Mouse (Mus musculus) heart, postnatal 10 days (tissue): ENCODE data around the gene Sapcd1. TPM values are rescaled to one million over a fixed set of nuclear protein-coding genes. Genes with fewer than 3 reads are reported as not detected.

ENCODE experiments used
- DNase-seq, 2 experiments: peaks; one replicate each; pipeline ENCODE4 v3.0.0; 2021
- intact Hi-C: fragments of 180-260 bp; cut with DNase I; formaldehyde crosslinking; loops from one replicate; pipeline ENCODE4 v1.15.1; 2025
- total RNA-seq, 2 experiments: library from RNA; stranded (reverse); gene quantifications; 2 replicates each; pipeline ENCODE4 v1.2.3; 2021

Gene Sapcd1
- total RNA-seq: under 1 TPM in 1 of 2 experiments, not detected in 1; 0.38 TPM

DNA sequence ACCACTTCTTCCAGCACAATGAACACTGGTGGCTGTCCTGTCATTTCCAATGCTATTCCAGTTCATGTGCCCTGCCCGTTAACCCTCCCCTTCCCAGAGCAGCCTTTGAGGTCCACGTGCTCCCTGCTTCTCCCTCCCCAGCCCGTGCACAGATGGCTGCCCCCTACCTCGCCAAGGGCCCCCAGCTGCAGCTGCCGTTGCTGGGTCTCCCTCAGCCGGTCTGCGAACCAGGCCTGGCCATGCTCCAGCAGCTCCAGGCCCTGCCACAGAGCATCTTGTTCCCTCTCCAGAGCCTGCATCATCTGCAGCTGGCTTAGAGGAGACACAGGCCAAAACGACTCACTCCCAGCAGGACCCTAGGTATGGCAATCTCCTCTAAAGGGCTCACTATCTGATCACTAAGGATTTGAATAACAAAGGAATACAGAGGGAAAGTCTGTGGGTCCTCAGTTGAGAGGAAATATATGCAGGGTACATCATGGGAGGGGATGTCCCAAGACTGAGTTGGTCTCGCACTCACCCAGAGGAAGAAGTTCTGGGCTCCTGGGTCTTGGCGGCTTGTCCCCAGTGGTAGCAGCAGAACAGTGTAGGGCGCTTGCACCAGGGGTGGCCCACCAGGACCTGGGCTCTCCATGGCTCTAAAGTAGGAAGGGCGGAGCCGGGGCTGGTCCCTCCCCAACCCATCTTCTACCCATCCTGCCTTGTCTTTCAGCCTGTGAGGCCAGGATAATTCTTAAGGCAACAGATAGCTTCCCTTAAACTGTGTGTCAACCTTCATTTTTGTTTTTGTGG, at the start of gene Sapcd1:
Gene Sapcd1, minus strand, starts transcription at position 740 of the 792 bp plus-strand sequence.
- intact Hi-C loops: loop anchor here (2.0 kb wide), 1 partner anchor 17 kb away; no protein-coding TSS in a partner anchor
- peak; percentile 54 to 60 for DNase-seq

DNA sequence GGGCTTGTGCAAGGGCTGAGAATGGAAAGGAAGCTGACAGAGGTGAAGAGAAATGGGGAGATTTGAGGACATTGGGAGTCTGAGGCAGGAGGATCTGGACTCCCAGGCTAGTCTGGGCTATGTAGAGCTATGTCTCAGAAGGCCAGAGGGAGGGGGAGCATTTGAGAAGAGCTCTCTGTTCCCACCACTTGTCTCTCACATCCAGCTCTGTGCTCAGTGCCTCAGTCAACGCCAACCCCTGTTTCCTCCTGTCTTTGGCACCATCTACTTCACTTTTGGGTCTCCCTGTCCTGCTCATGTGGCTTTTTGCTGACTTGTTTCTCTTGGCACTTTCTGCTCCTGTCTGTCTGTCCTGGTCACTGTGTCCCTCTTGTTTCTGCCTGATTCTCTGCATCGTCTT, 49.5 kb upstream of the Sapcd1 start:
- no peak for DNase-seq
- intact Hi-C loops: no loop called here

DNA sequence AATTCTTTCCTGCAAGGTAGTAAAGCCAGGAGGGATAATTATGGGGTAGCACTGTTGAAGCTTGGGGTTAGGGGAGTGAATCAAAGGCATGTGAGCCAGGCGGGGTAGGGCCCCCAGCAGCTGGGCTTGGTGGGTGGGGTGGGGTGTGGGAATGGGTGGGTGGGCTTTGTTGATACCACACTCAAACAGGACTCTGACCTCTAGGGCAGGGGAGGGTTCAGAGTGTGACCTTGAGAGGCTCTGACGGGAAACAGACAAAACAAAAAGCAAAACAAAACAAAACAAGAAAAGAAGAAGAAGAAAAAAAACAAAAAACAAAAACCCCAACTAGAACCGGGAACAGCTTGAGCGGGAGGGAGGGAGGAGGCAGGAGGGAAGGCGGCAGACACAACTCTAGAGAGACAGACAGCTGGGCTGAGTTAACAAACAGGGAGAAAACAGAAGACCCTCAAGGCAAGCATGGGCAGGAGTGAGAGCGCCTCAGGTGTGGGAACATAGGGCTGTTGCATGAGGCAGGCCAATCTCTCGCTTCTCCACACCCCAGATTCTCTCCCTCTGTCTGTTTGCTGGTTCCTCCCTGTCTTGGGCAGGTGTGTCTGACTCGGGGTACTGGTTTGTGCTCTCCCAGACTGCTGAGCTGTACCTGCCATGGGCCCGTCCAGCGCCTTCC, 48.8 kb upstream of the Sapcd1 start, which contains the start of gene Ly6g6e:
Gene Ly6g6e, plus strand, starts transcription at position 396 of the 670 bp plus-strand sequence.
- intact Hi-C loops: no loop called here
- DNase-seq: no peak

DNA sequence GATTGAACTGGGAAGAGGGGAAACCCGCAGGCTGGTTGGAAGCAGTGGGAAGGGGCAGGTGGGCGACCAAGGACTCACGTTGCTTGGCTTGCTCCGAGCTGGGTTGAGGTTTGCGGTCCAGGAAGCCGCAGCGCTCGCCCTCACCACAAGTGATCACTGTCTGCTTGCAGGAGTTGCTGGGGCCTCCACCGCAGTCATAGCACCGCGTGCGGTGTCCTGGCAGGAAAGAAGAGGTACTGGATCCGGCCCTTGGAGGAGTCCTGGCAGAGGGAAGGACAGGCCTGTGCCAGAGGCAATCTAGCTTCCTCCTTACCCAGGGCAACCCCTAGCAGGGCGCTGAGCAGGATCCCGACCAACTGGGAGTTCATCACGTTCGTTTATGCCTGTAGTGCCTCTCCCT, 46.3 kb upstream of the Sapcd1 start:
- no peak for DNase-seq
- intact Hi-C loops: no loop called here

DNA sequence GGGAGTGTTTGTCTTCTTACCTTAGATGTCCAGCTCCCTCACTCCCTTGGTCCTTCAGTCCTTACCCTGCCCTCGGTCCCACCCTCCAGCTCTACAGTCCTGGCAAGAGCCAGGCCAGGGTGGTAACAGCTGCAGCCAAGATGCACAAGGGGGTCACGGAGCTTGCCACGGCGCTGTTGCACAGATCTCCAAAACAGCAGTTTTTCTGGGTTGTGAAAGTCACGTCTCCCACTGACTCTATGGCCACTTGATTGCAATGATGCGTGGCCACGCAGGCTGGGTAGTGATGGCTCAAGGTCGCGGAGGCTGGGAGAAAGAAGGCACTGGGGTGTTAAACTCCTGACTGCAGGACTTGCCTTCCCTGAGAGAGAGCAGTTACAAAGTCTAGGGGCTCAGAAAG, 43.6 kb upstream of the Sapcd1 start:
- intact Hi-C loops: no loop called here
- DNase-seq: no peak

DNA sequence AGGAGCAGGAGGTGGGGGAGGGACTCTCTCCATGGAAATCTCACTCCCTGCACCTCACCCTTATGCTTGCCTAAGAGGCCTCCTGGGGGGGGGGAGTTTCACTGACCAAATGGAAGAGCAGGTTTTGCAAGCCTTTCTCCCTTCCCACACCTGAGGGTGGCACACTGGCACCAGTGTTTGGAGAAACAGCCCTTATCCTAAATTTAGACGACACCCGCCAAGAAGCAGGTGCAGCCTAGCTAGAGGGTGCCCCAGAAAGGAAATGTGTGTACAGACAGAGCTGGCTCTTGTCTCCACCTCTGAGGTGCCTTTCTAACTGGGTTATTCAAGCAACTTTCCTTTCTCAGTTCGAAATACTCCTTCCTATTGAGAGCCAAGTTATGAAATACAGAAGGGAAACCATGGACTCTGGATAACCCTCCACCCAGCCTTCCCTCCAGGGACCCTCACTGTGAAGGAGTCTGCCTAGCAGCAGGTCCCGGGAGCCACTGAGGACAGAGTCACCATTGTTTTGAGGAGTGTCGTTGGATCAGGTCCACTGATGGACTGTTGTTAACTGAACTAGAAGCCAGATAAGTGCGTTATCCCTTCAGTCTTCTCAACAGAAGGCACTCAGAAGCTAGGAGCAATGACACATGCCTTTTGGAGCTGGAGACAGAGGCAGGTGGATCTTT, 42.9 kb upstream of the Sapcd1 start:
- intact Hi-C loops: no loop called here
- DNase-seq: peak in 1 of 2 experiments; percentile 37

DNA sequence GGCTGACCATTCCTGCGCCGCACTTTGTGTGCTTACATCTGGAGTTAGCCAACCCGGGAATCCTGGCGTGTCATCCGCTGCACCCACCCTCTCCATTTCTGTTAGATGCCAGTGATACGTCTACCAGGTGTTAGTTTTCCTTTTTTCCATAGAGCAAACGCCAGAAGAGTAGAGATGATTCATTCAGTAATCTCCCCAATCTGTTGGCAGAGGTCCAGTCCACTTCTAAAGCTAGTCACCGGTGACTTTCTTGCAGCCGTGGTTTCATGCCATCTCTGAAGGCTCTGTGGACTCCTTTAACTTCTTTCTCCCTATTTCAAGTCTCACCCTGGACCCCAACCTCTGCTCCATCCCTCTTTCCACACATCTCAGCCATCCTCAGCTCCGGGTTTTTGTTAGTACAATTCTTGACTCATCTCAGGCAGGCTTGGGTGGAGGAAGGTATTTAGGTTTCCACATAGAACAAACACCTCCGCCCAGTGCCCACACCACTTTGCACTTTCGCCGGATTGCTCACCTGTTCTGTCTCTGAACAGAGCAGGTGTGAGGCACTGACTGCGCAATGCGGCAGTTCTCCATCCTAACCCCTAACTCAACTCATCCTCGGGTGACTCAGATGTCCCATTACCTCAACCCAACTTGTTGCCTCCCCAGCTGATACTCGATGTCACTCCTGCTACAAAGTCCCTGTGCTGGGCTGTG, 40.5 kb upstream of the Sapcd1 start:
- intact Hi-C loops: no loop called here

DNA sequence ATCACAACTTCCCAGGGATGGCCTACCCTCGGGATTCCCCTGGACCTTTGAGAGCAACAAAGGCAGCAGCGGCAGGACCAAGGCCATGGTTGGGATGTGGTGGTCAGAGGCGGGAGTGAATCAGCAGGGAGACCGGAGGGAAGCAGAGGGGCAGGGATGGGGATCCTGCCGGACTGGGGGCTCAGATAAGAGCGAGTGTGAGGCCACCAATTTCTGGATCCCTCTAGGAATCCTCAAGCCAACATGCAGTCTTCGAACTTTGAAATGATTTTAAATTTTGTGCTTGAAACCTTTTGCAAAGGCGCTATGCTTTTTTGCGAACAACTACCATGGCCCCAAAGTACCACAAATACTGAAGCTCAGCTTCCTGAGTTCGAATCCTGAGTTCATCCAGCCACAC, 38.3 kb upstream of the Sapcd1 start, which contains the start of gene Mpig6b:
Gene Mpig6b, minus strand, starts transcription at position 101 of the 400 bp plus-strand sequence.
- intact Hi-C loops: no loop called here
- no peak for DNase-seq

More for the DNA sequence above, 40.5 kb upstream of the Sapcd1 start:
- DNase-seq: no peak

DNA sequence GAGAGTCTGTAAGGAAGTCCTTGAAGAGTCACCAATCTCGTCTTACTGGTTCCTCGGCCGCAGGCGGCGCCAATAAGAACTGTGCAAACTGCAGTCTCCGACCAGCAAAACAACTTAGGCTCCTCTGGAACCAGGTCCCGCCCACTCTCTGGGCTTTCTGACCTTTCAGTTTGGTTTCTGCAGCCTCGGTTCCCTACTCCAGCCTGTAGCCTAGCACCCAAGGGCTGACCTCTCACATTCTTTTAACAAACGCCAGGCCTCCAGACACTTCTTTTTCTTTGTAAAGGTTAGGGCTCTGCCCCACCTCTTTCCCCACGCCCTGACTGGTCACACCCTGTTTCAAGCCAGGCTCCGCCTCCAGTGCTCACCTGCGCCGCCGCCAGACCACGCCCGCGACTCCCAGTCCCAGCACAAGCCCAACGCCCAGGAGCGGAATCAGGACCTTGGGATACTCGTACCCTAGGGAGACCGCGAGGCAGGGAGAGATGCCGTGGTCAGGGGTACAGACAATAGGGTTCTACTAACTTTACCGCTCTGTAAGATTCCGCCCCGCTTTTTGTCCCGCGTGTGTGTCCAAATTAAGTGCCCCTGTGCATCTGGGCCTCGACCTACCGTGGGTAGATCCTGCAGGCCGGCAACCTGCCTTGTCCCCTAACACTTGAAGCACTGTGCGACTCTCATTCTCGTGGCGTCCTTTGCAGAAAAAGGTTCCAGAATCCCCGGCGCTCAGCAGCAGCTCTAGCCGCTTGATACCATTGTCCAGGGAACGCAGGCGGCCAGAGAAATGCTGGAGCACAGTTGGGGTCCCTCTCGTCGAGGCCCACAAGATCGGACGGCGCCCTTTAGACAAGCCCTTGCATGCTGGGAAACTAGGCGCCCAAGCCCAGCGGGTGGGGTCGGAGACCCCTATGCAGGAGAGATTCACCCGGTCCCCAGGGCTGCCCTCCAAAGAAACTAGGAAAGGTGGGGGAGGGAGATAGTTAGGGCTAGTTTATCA, 37.4 kb upstream of the Sapcd1 start, which contains the start of gene Ly6g6c:
Gene Ly6g6c, plus strand, starts transcription at position 438 of the 997 bp plus-strand sequence.
- peak in 1 of 2 experiments; percentile 62 for DNase-seq
- intact Hi-C loops: loop anchor here (5.0 kb wide), 1 partner anchor 42 kb away; the partner anchor contains the start of gene Ly6g5c

DNA sequence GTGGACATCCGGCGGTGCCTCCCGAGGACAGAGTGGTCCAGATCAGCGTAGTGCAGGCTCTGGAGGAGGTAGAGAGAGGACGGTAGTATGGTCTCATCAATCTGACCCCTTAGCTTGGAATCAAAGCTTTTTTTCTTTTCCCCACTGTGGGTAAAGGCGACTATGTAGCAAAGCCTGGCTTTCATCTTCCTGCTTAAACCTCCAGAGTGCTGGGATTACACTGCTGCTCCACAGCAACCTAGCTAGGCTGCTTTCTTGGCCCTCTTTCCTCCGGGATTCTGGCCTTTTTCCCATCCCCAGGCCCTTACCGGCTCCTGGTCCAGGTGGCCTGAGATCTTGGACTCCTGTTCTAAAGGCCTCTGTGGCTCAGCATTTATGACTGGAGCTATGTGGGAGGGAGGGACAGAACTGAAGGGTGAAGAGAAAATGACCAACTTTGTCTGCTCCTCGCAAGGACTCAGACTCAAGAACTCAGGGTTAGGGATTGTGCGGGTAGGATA, 36.6 kb upstream of the Sapcd1 start:
- DNase-seq: no peak
- intact Hi-C loops: loop anchor here (5.0 kb wide), 1 partner anchor 43 kb away; the partner anchor contains the start of gene Ly6g5c

DNA sequence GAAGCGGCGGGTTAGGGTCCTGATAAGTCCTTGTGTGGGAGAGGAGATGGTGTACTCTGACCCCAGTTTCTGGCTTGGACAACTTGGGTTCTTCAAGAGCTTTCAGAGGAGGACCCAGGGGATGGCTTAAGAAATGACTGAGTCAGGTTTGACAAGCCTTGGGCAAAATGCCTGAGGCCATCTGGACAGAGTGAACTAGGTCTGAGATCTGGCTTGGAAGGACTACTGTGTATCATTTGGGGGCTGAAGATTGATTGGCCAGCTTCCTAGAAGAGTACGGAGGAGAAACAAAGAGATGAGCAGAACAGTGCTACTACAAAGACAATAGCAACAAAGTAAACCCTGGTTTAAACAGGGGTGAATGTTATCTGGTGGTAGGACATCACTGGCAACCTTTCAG, 35.6 kb upstream of the Sapcd1 start:
- intact Hi-C loops: loop anchor here (5.0 kb wide), 1 partner anchor 44 kb away; the partner anchor contains the start of gene Ly6g5c
- DNase-seq: peak in 1 of 2 experiments; percentile 59

DNA sequence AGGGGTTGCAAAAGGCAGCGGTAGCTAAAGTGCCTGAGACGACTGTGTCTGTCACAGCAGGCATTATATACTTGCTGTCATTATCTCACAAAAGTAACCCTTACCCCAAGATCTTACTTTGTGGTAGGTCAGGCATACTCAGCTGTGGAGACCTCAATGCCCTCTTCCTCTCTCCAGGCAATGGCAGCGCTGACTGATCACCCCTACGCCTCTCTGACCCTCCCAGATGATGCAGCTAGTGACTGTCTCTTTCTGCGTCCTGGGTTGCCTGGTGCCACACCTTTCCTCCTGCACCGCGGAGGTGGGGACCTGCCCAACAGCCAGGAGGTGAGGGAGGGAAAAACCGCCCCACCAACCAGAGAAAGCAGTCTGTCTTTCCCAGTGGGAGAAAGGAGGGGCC, 33.5 kb upstream of the Sapcd1 start:
- intact Hi-C loops: loop anchor here (5.0 kb wide), 1 partner anchor 46 kb away; the partner anchor contains the start of gene Ly6g5c

DNA sequence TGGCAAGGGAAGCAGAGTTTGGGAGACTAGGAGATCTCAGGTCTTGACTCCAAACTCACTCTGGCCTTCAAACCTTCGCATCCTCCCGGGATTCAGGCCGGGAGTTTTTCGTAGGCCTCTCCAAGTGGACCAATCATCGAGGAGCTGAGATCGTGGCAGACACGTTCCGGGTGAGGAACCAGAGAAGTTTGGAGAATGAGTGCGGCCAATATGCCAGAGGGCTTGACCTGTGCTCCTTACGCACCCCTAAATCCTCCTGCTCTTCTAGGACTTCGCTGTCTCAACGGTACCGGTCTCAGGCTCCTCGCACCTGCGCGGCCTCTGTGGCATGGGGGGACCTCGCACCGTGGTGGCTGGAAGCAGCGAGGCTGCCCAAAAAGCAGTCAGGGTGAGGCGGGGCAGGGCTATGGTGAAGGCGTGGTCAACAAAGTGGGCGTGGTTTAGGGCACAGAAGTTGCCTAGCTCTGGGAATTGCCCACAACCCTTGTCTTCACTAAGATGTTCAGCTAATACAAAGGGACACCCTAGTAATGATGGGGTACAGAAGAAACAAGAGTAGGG, 33.0 kb upstream of the Sapcd1 start:
- intact Hi-C loops: loop anchor here (5.0 kb wide), 1 partner anchor 46 kb away; the partner anchor contains the start of gene Ly6g5c
- no peak for DNase-seq

More for the DNA sequence above, 33.5 kb upstream of the Sapcd1 start:
- DNase-seq: no peak

DNA sequence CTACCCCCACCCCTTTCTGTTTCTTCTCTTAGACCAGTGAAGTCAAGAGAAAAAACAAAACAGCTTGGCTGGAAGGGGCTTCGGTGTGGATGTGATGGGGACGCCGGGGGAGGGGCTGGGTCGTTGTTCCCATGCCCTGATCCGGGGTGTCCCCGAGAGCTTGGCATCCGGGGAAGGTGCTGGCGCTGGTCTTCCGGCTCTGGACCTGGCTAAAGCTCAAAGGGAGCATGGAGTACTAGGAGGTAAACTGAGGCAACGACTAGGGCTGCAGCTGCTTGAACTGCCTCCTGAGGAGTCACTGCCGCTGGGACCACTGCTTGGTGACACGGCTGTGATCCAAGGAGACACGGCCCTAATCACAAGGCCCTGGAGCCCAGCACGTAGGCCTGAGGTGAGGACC, 32.3 kb upstream of the Sapcd1 start:
- intact Hi-C loops: loop anchor here (5.0 kb wide), 1 partner anchor 47 kb away; the partner anchor contains the start of gene Ly6g5c
- DNase-seq: no peak

DNA sequence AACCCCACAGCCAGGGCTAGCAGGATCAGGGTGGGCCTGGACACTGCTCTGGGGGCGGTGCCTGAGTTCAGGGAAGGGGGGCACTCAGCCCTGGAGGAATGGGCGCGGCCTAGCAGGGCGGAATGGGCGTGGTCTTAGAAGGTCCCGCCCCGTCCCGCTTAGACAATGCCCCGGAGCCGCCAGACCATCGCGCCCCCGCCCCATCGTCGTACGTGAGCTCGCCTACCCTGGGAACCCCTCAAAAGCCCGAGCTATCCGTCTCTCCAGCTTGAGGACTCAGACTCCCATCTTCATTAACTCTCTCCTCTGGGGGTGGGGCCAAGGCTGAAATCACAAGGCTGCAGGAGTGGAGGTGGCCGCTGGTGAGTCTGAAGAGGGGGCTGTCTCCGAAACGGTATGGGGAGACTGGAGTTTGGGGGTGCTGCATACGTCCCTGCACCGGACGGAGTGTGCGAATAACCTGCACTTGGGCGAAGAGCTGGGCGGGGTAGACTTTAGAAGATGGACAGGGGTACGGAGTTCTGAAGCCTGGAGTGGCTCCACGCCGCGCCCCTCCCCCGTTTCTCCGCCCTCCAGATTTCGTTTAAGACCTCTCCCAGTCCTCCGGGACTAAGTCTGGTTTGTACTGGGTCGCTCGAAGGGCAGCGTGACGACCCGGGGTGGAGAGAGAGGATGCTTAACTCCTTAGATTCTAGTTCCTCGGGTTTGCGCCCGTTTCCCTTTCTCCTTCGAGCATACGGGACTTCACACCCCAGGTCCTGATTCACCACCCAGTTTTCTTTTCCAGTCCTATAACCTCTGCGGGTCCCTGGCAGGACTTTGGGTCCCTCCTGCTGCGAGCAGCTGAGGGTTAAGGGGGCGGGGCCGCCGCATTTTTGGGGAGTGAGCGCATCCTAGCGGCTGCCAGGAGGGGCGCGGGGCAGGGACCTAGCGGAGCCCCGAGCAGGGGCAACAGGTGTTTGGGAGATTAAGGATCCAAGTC, 31.4 kb upstream of the Sapcd1 start, which contains the start of gene Ddah2:
Gene Ddah2, plus strand, starts transcription at position 125 of the 982 bp plus-strand sequence.
- intact Hi-C loops: loop anchor here (1.0 to 2.0 kb wide), 2 partner anchors 30 to 38 kb away; partner anchors contain the start of gene Abhd16a
- DNase-seq: peak; percentile 95

DNA sequence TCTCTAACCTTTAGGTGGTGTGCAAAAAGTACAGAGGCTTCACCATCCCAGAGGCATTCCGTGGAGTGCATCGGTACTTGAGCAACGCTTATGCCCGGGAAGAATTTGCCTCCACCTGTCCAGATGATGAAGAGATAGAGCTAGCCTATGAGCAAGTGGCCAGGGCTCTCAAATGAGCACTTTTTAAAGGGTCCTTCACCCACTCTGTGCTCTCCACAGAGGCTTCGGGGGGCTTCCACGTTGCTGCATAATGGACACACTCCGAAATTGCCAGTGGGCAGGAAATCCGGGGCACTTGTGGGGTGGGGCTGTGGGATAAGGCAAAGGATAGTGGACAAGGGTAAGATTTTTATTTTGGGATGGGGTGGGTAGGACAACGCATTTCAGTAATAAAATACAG, 30.5 kb upstream of the Sapcd1 start:
- intact Hi-C loops: loop anchor here (2.0 kb wide), 1 partner anchor 30 kb away; the partner anchor contains the start of gene Abhd16a
- DNase-seq: no peak

DNA sequence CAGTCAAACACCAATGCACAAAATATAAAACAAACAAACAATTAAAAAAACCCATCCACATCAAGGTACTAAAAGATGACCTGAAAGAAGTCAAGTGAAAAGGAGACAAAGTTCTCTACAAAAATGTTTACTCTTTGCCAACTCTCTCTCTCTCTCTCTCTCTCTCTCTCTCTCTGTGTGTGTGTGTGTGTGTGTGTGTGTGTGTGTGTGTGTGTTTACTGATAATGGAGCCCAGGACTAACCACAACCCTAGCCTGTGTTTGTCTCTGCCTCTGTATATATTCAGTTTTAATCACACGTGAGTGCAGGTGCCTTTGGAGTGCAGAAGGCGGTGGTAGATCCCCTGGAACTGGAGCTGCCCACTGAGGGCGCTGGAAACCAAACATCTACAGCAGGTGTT, 29.3 kb upstream of the Sapcd1 start:
- DNase-seq: no peak
- intact Hi-C loops: no loop called here
